Mouse (Mus musculus): ENCODE measurements around the gene Dcaf6. TPM values are rescaled to one million over a fixed set of nuclear protein-coding genes. Genes with fewer than 3 reads are reported as not detected.

The Dcaf6 gene
- polyA plus RNA-seq, 1 experiment from 2014 or later = 15.6 TPM

GRCm38 (mm10) chr1:165308180-165308579 lies 152.1 kb downstream of the Dcaf6 start:
- Histone ChIP-seq H3K9me3 (no peaks in the 10 kb centered on the region), H3K4me1 (replicated peaks) (no peaks in the 10 kb centered on the region), H3K4me2 (no peak overlapping the region), H3K36me3 (peaks cover 71% of the 10 kb centered on the region), H3K27me3 (no peaks in the 10 kb centered on the region), H3K4me3 (no peak overlapping the region), H3K9ac (no peak overlapping the region), H3K27ac (replicated peaks) (no peak overlapping the region)
- no peak for ATAC-seq (ENCODE audit: low read depth)
- WGBS = 87% methylated on average over 11 of the region's 11 CpGs

- Histone ChIP-seq H3K27me3 (no peaks in the 10 kb centered on the region), H3K4me2 (no peak overlapping the region), H3K4me3 (no peak overlapping the region), H3K27ac (replicated peaks) (no peak overlapping the region), H3K36me3 (peaks cover 36% of the 10 kb centered on the region), H3K9me3 (no peaks in the 10 kb centered on the region), H3K4me1 (replicated peaks) (peaks cover 10% of the 10 kb centered on the region), H3K9ac (no peak overlapping the region)
- 93% methylated on average over 7 of the region's 7 CpGs for WGBS
- no peak for ATAC-seq (ENCODE audit: low read depth)
Observed at GRCm38 (mm10) chr1:165304341-165304740, 155.9 kb downstream of the Dcaf6 start.

- H3K27ac ChIP-seq (replicated peaks) = no peak overlapping the region
- H3K4me2 ChIP-seq = no peak overlapping the region
- peaks cover 12% of the 10 kb centered on the region for H3K4me1 ChIP-seq (replicated peaks)
- H3K27me3 ChIP-seq = no peaks in the 10 kb centered on the region
- H3K9me3 ChIP-seq = no peaks in the 10 kb centered on the region
- no peak overlapping the region for H3K4me3 ChIP-seq
- H3K9ac ChIP-seq = no peak overlapping the region
- 92% methylated on average over 6 of the region's 6 CpGs for WGBS
- ATAC-seq (ENCODE audit: low read depth) = no peak
- H3K36me3 ChIP-seq = peaks cover 25% of the 10 kb centered on the region
Observed at GRCm38 (mm10) chr1:165303209-165303608, 157.1 kb downstream of the Dcaf6 start.

- ATAC-seq (ENCODE audit: low read depth) = peak; percentile 71
- Histone ChIP-seq H3K4me2 (no peak overlapping the region), H3K4me1 (replicated peaks) (peaks cover 15% of the 10 kb centered on the region), H3K27me3 (no peaks in the 10 kb centered on the region), H3K9me3 (no peaks in the 10 kb centered on the region), H3K27ac (replicated peaks) (no peak overlapping the region), H3K9ac (no peak overlapping the region), H3K4me3 (no peak overlapping the region), H3K36me3 (peaks cover 19% of the 10 kb centered on the region)
- 70% methylated on average over 13 of the region's 13 CpGs for WGBS
Observed at GRCm38 (mm10) chr1:165302455-165303208, 157.6 kb downstream of the Dcaf6 start.

GRCm38 (mm10) chr1:165301567-165301966 lies 158.7 kb downstream of the Dcaf6 start:
- H3K36me3 ChIP-seq = peaks cover 17% of the 10 kb centered on the region
- no peak for ATAC-seq (ENCODE audit: low read depth)

GRCm38 (mm10) chr1:165301108-165301507 lies 159.2 kb downstream of the Dcaf6 start:
- H3K4me2 ChIP-seq = no peak overlapping the region
- 77% methylated on average over 3 of the region's 3 CpGs for WGBS
- peaks cover 17% of the 10 kb centered on the region for H3K36me3 ChIP-seq
- ATAC-seq (ENCODE audit: low read depth) = no peak
- H3K4me1 ChIP-seq (replicated peaks) = peaks cover 15% of the 10 kb centered on the region
- H3K27ac ChIP-seq (replicated peaks) = no peak overlapping the region
- H3K27me3 ChIP-seq = no peaks in the 10 kb centered on the region
- no peak overlapping the region for H3K4me3 ChIP-seq
- no peaks in the 10 kb centered on the region for H3K9me3 ChIP-seq
- no peak overlapping the region for H3K9ac ChIP-seq

More at GRCm38 (mm10) chr1:165301567-165301966, 158.7 kb downstream of the Dcaf6 start:
- Histone ChIP-seq H3K9me3 (no peaks in the 10 kb centered on the region), H3K27me3 (no peaks in the 10 kb centered on the region), H3K9ac (no peak overlapping the region), H3K4me2 (no peak overlapping the region), H3K27ac (replicated peaks) (no peak overlapping the region), H3K4me1 (replicated peaks) (peaks cover 15% of the 10 kb centered on the region), H3K4me3 (no peak overlapping the region)
- 95% methylated on average over 2 of the region's 2 CpGs for WGBS

- H3K27ac ChIP-seq (replicated peaks) = no peak within 1 kb of the TSS
- no peaks in the 10 kb centered on the region for H3K9me3 ChIP-seq
- H3K4me3 ChIP-seq = no peak within 1 kb of the TSS
- H3K9ac ChIP-seq = no peak within 1 kb of the TSS
- no peak within 1 kb of the TSS for H3K4me2 ChIP-seq
- peaks cover 38% of the 10 kb centered on the region for H3K36me3 ChIP-seq
- 0 out of 2 replicates have a peak, but pooled peaks cover 4% of the 10 kb centered on the region for H3K4me1 ChIP-seq (replicated peaks)
- no peaks in the 10 kb centered on the region for H3K27me3 ChIP-seq
- 88% methylated on average over 1 of the region's 1 CpGs for WGBS
- ATAC-seq (ENCODE audit: low read depth) = no peak
Observed at GRCm38 (mm10) chr1:165295489-165295888, 164.8 kb downstream of the Dcaf6 start, which contains the start of gene Gpr161. Gene Gpr161, plus strand, starts transcription at chr1:165295789.

- no peak overlapping the region for H3K27ac ChIP-seq (replicated peaks)
- H3K4me2 ChIP-seq = no peak overlapping the region
- H3K4me3 ChIP-seq = no peak overlapping the region
- peaks cover 38% of the 10 kb centered on the region for H3K36me3 ChIP-seq
- H3K4me1 ChIP-seq (replicated peaks) = no peaks in the 10 kb centered on the region
- H3K9ac ChIP-seq = no peak overlapping the region
- no peak for ATAC-seq (ENCODE audit: low read depth)
- no peaks in the 10 kb centered on the region for H3K9me3 ChIP-seq
- no peaks in the 10 kb centered on the region for H3K27me3 ChIP-seq
- WGBS = 77% methylated on average over 6 of the region's 6 CpGs
Observed at GRCm38 (mm10) chr1:165291606-165292005, 168.7 kb downstream of the Dcaf6 start.

- 92% methylated on average over 4 of the region's 4 CpGs for WGBS
- Histone ChIP-seq H3K9ac (no peak overlapping the region), H3K9me3 (no peaks in the 10 kb centered on the region), H3K4me2 (no peak overlapping the region), H3K27me3 (no peaks in the 10 kb centered on the region), H3K27ac (replicated peaks) (no peak overlapping the region), H3K4me1 (replicated peaks) (peaks cover 11% of the 10 kb centered on the region), H3K4me3 (no peak overlapping the region), H3K36me3 (peaks cover 21% of the 10 kb centered on the region)
- ATAC-seq (ENCODE audit: low read depth) = no peak
Observed at GRCm38 (mm10) chr1:165289831-165290230, 170.4 kb downstream of the Dcaf6 start.

GRCm38 (mm10) chr1:165288165-165288564 lies 172.1 kb downstream of the Dcaf6 start:
- Histone ChIP-seq H3K27ac (replicated peaks) (no peak overlapping the region), H3K4me1 (replicated peaks) (peaks cover 26% of the 10 kb centered on the region), H3K36me3 (peaks cover 15% of the 10 kb centered on the region), H3K4me2 (no peak overlapping the region), H3K4me3 (no peak overlapping the region), H3K9me3 (no peaks in the 10 kb centered on the region), H3K27me3 (no peaks in the 10 kb centered on the region), H3K9ac (no peak overlapping the region)
- WGBS = 93% methylated on average over 9 of the region's 9 CpGs
- ATAC-seq (ENCODE audit: low read depth) = no peak

GRCm38 (mm10) chr1:165284096-165284495 lies 176.2 kb downstream of the Dcaf6 start:
- Histone ChIP-seq H3K4me3 (peak overlapping the region; percentile 92), H3K36me3 (0 out of 2 replicates have a peak, but pooled peaks cover 8% of the 10 kb centered on the region), H3K9ac (peak overlapping the region; percentile 96), H3K27ac (replicated peaks) (no peak overlapping the region), H3K27me3 (no peaks in the 10 kb centered on the region), H3K4me1 (replicated peaks) (peaks cover 49% of the 10 kb centered on the region), H3K9me3 (no peaks in the 10 kb centered on the region), H3K4me2 (peak overlapping the region; percentile 84)
- WGBS = 48% methylated on average over 7 of the region's 7 CpGs
- ATAC-seq (ENCODE audit: low read depth) = no peak

GRCm38 (mm10) chr1:165282967-165283345 lies 177.3 kb downstream of the Dcaf6 start:
- Histone ChIP-seq H3K9me3 (no peaks in the 10 kb centered on the region), H3K9ac (peak overlapping the region; percentile 96), H3K4me1 (replicated peaks) (peaks cover 49% of the 10 kb centered on the region), H3K4me2 (peak overlapping the region; percentile 84), H3K27me3 (no peaks in the 10 kb centered on the region), H3K4me3 (peak overlapping the region; percentile 92), H3K27ac (replicated peaks) (peak overlapping the region; percentile 92; the same call in 1 of the 2 replicates), H3K36me3 (0 out of 2 replicates have a peak, but pooled peaks cover 4% of the 10 kb centered on the region)
- 0 out of 2 replicates have a peak, but pooled peaks have one; percentile 4 for ATAC-seq (ENCODE audit: low read depth)
- WGBS = 14% methylated on average over 7 of the region's 7 CpGs
